Mouse (Mus musculus) lung, adult 10 weeks (tissue): Measurements from ENCODE around the gene Hlf. TPM values are rescaled to one million over a fixed set of nuclear protein-coding genes. Genes with fewer than 3 reads are reported as not detected.

Source experiments
- polyA plus RNA-seq: library from polyadenylated mRNA; stranded (reverse); fragments of 350-450 nt; fragmentation: Illumina TruSeq; extraction: RNeasy Lipid Tissue Mini Kit (QIAGEN cat#74804); gene quantifications from one replicate; pipeline ENCODE4 v1.2.3, GENCODE M21; 2014; ENCODE audit warnings: low read depth, low replicate concordance; ENCODE audit not compliant: insufficient read depth

The Hlf gene
- polyA plus RNA-seq = 2.4 TPM

DNA sequence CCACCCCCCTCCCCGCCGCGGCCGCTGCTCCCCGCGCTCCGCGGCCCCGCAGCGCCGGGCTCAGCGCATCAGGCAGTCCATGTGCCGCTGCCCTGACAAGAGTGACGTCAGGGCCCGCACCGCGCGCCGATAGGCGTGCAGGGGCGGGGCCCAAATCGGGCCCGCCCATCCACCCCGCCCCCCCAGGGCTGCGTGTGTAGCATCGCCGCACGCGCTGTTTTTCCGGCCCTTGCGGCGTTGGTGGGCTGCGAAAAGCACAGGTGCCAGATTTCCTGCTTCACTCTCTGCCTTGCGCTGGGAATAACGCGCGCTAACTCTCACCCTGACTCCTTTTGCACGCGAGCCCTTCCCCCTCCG, at the start of gene Hlf:
Gene Hlf, minus strand, starts transcription at position 79 of the 357 bp plus-strand sequence.

Other genes starting within 250 kb of the Hlf start
- gene Gm45716, start 203.2 kb downstream of the Hlf start, polyA plus RNA-seq = 4.0 TPM
- 40.1 TPM for gene Mmd, start 141.4 kb downstream of the Hlf start, polyA plus RNA-seq
- gene Stxbp4, start 247.2 kb upstream of the Hlf start, polyA plus RNA-seq = 1.7 TPM
- gene Cox11, start 247.3 kb upstream of the Hlf start, polyA plus RNA-seq = 9.2 TPM